Mouse (Mus musculus) stomach, embryonic 16.5 days (tissue): ENCODE results near the gene Churc1. TPM values are rescaled to one million over a fixed set of nuclear protein-coding genes. Genes with fewer than 3 reads are reported as not detected.
"Not testable (repeated sequence)": the region's sequence is repeated elsewhere in the genome, so short reads cannot be mapped to it uniquely, and the experiment has no call there.

ENCODE experiments used
- ATAC-seq: fragments of 200-750 bp; cut with Nextera tagmentation; 2 replicates; pipeline ENCODE4 v1.8.0; 2017; ENCODE audit warnings: moderate number of reproducible peaks, moderate TSS enrichment; ENCODE audit not compliant: insufficient read depth, low FRiP score
- H3K27ac ChIP-seq: fragments of 300-500 bp; sonication (generic); 2 replicates; pipeline ENCODE4 v1.5.1; 2014; ENCODE audit warnings: low read length
- H3K27me3 ChIP-seq: fragments of 300-500 bp; sonication (generic); 2 replicates; pipeline ENCODE4 v1.6.1; 2014; ENCODE audit warnings: low read length, control low read depth, mixed read lengths; ENCODE audit not compliant: control insufficient read depth, insufficient read depth
- H3K36me3 ChIP-seq: fragments of 300-500 bp; sonication (generic); 2 replicates; pipeline ENCODE4 v1.6.1; 2014; ENCODE audit warnings: low read length; ENCODE audit not compliant: control insufficient read depth, insufficient read depth
- H3K4me1 ChIP-seq: fragments of 300-500 bp; sonication (generic); 2 replicates; pipeline ENCODE4 v1.6.1; 2014; ENCODE audit warnings: low read length, control low read depth, mixed read lengths; ENCODE audit not compliant: control insufficient read depth, insufficient read depth
- H3K4me2 ChIP-seq: fragments of 300-500 bp; sonication (generic); 2 replicates; pipeline ENCODE4 v1.6.1; 2014; ENCODE audit warnings: low read depth, low read length, mixed read lengths
- H3K4me3 ChIP-seq: fragments of 300-500 bp; sonication (generic); replicated peaks from 2 replicates; pipeline ENCODE4 v1.5.1; 2014; ENCODE audit warnings: mild to moderate bottlenecking, low read length
- H3K9ac ChIP-seq: fragments of 300-500 bp; sonication (generic); 2 replicates; pipeline ENCODE4 v1.6.1; 2014; ENCODE audit warnings: low read length
- H3K9me3 ChIP-seq: fragments of 300-500 bp; sonication (generic); replicated peaks from 2 replicates; pipeline ENCODE4 v1.6.1; 2016; ENCODE audit warnings: low read length, control low read depth; ENCODE audit not compliant: control insufficient read depth
- WGBS: fragments of 180-500 bp; shearing (Covaris S2); extraction: QIAGEN DNeasy Blood & Tissue Kit; methylation state at CpG from one replicate; pipeline ENCODE4 v1.1.7; 2014; 5-methylcytosine and 5-hydroxymethylcytosine counted together
- polyA plus RNA-seq: library from polyadenylated mRNA; unstranded; fragments of >200 nt; fragmentation: Nextera tagmentation; extraction: Ambion mirVana; gene quantifications from 2 replicates; pipeline ENCODE4 v1.2.1, GENCODE M21; 2015

Gene Churc1
- polyA plus RNA-seq, 1 experiment from 2014 or later = 140 TPM

- no peaks in the 10 kb centered on the region for H3K4me1 ChIP-seq
- no peaks in the 10 kb centered on the region for H3K27me3 ChIP-seq
- 57% methylated on average over 10 of the region's 10 CpGs for WGBS
- no peak for ATAC-seq
- H3K9me3 ChIP-seq = no peaks in the 10 kb centered on the region
- H3K9ac ChIP-seq = no peak overlapping the region
- H3K36me3 ChIP-seq = no peaks in the 10 kb centered on the region
- no peak overlapping the region for H3K4me3 ChIP-seq
- no peak overlapping the region for H3K4me2 ChIP-seq
- no peak overlapping the region for H3K27ac ChIP-seq
Measured at GRCm38 (mm10) chr12:76784056-76784619, 18.8 kb downstream of the Churc1 start.

- no peak for ATAC-seq
- no peaks in the 10 kb centered on the region for H3K9me3 ChIP-seq
- WGBS = 16% methylated on average over 8 of the region's 8 CpGs
- peaks cover 3% of the 10 kb centered on the region; the same call in 1 of the 2 replicates for H3K4me1 ChIP-seq
- no peak overlapping the region for H3K27ac ChIP-seq
- no peak overlapping the region for H3K4me2 ChIP-seq
- H3K9ac ChIP-seq = no peak overlapping the region
- no peak overlapping the region for H3K4me3 ChIP-seq
- H3K36me3 ChIP-seq = no peaks in the 10 kb centered on the region
- no peaks in the 10 kb centered on the region for H3K27me3 ChIP-seq
Measured at GRCm38 (mm10) chr12:76790446-76791084, 25.2 kb downstream of the Churc1 start.

- H3K4me3 ChIP-seq, H3K4me2 ChIP-seq, ATAC-seq, H3K9me3 ChIP-seq, H3K27me3 ChIP-seq, H3K9ac ChIP-seq, H3K27ac ChIP-seq, H3K36me3 ChIP-seq: not testable (repeated sequence)
- 61% methylated on average over 14 of the region's 14 CpGs for WGBS
- peaks cover 15% of the 10 kb centered on the region; the same call in 1 of the 2 replicates for H3K4me1 ChIP-seq
Measured at GRCm38 (mm10) chr12:76792540-76792939, 27.2 kb downstream of the Churc1 start.

GRCm38 (mm10) chr12:76795350-76795749 is 30.0 kb downstream of the Churc1 start, which contains the start of gene Gpx2:
TSS of gene Gpx2 (minus strand) at chr12:76795554.
- H3K9ac ChIP-seq = no peak within 1 kb of the TSS
- H3K4me2 ChIP-seq = peak within 1 kb of the TSS; percentile 9
- H3K4me3 ChIP-seq = peak within 1 kb of the TSS; percentile 30
- WGBS = 50% methylated on average over 5 of the region's 5 CpGs
- peak; percentile 75 for ATAC-seq
- H3K27ac ChIP-seq = peak within 1 kb of the TSS; percentile 70
- no peaks in the 10 kb centered on the region for H3K36me3 ChIP-seq
- peaks cover 15% of the 10 kb centered on the region; the same call in 1 of the 2 replicates for H3K4me1 ChIP-seq
- no peaks in the 10 kb centered on the region for H3K9me3 ChIP-seq
- H3K27me3 ChIP-seq = no peaks in the 10 kb centered on the region

DNA sequence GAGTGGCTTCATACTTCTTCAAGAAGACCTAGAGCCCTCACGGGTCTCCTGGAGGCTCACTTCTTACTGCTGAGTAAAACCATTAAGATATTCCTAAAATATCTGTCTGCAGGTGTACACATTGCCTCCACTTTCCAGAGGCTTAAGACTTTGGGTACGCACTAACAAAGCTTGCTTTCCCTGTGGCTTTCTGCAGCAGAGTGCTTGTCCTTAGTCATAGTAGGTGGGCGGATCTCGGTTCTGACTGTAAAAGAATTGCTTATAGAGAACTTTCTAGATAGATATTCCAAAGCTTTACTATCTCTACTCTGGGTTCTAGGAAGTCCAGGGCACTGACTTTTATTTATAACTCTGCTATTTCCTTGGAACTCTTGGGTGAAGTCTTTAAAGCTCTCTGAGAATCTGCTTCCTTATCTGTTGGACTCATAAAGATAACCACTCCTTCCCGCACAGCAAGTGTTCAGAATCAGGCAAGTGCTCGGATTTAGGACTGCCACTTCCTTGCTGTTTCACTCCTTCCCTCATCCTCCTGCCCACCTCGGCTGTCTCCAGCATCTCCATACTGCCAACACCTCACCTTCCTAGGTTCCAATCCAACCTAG is 31.7 kb downstream of the Churc1 start:
- Histone ChIP-seq H3K9me3 (no peaks in the 10 kb centered on the region), H3K4me1 (0 out of 2 replicates have a peak, but pooled peaks cover 12% of the 10 kb centered on the region), H3K36me3 (no peaks in the 10 kb centered on the region), H3K4me3 (no peak overlapping the region), H3K27me3 (no peaks in the 10 kb centered on the region), H3K27ac (peak overlapping the region; percentile 57; the same call in 1 of the 2 replicates), H3K9ac (no peak overlapping the region), H3K4me2 (no peak overlapping the region)
- ATAC-seq = no peak
- 68% methylated on average over 7 of the region's 7 CpGs for WGBS

GRCm38 (mm10) chr12:76798008-76798720 is 32.8 kb downstream of the Churc1 start:
- H3K4me2 ChIP-seq = no peak overlapping the region
- no peak overlapping the region for H3K4me3 ChIP-seq
- WGBS = 70% methylated on average over 5 of the region's 5 CpGs
- H3K36me3 ChIP-seq = no peaks in the 10 kb centered on the region
- H3K4me1 ChIP-seq = 0 out of 2 replicates have a peak, but pooled peaks cover 12% of the 10 kb centered on the region
- H3K9me3 ChIP-seq = no peaks in the 10 kb centered on the region
- no peak overlapping the region for H3K9ac ChIP-seq
- no peaks in the 10 kb centered on the region for H3K27me3 ChIP-seq
- ATAC-seq = no peak
- H3K27ac ChIP-seq = no peak overlapping the region

DNA sequence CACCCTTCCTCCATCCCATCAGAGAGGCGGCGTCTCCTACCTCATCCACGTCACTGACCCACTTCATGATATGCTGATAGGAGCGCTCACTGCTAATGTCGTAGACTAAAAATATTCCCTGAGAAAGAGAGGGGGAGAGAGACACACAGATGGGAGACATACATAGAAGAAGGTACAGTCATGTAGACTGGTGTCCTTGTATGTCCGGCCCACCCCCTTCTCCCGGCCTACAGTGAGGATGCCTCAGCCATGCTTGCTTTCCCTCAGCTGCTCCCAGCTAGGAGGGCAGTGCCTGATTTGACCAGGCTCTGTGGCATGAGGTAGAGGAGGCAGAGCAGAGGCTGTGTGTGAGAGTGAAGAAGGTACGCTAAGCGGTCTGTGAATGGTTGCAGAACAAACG is 37.7 kb downstream of the Churc1 start:
- 94% methylated on average over 10 of the region's 10 CpGs for WGBS
- no peak overlapping the region for H3K9ac ChIP-seq
- ATAC-seq = no peak

GRCm38 (mm10) chr12:76803700-76804252 is 38.4 kb downstream of the Churc1 start:
- H3K4me1 ChIP-seq = no peaks in the 10 kb centered on the region
- H3K9ac ChIP-seq = no peak overlapping the region
- H3K4me2 ChIP-seq = no peak overlapping the region
- no peaks in the 10 kb centered on the region for H3K36me3 ChIP-seq
- H3K27ac ChIP-seq = no peak overlapping the region
- ATAC-seq = peak; percentile 63; the same call in 1 of the 2 replicates
- H3K27me3 ChIP-seq = no peaks in the 10 kb centered on the region
- H3K9me3 ChIP-seq = no peaks in the 10 kb centered on the region
- no peak overlapping the region for H3K4me3 ChIP-seq
- WGBS = 51% methylated on average over 7 of the region's 7 CpGs

More for the DNA sequence above, 37.7 kb downstream of the Churc1 start:
- Histone ChIP-seq H3K36me3 (no peaks in the 10 kb centered on the region), H3K9me3 (no peaks in the 10 kb centered on the region), H3K4me2 (no peak overlapping the region), H3K4me1 (no peaks in the 10 kb centered on the region), H3K27me3 (no peaks in the 10 kb centered on the region), H3K27ac (no peak overlapping the region), H3K4me3 (no peak overlapping the region)
